Mouse (Mus musculus) stomach, postnatal 0 days (tissue): ENCODE measurements around the gene Pde4b.

ENCODE experiments used
- CTCF ChIP-seq: IDR thresholded peaks from 2 replicates; pipeline ENCODE4 v1.5.1; 2016; ENCODE audit warnings: antibody characterized with exemption, low read depth, mild to moderate bottlenecking, moderate library complexity
- EP300 ChIP-seq: optimal IDR thresholded peaks from 2 replicates; pipeline ENCODE3; 2016; ENCODE audit warnings: antibody characterized with exemption

- no peak for TF ChIP-seq CTCF
- TF ChIP-seq EP300 = no peak
These were observed 550.1 kb downstream of the Pde4b start for GRCm38 (mm10) chr4:102637348-102637910.
